Mouse (Mus musculus) ES-E14 (cell line): ENCODE results near the gene Flnc.

Experiments
- CHD2 ChIP-seq: IDR thresholded peaks from 2 replicates; pipeline ENCODE4 v1.6.1; 2014; ENCODE audit warnings: mild to moderate bottlenecking, low read depth, low read length, inconsistent platforms
- HCFC1 ChIP-seq: IDR thresholded peaks from 2 replicates; pipeline ENCODE4 v1.6.1; 2012; ENCODE audit warnings: low read length, inconsistent platforms, borderline replicate concordance; ENCODE audit not compliant: insufficient read depth
- MAFK ChIP-seq: IDR thresholded peaks from 2 replicates; pipeline ENCODE4 v1.6.1; 2014; ENCODE audit warnings: mild to moderate bottlenecking, low read depth, low read length, inconsistent platforms; ENCODE audit not compliant: insufficient read depth
- ZC3H11A ChIP-seq: IDR thresholded peaks from 2 replicates; pipeline ENCODE4 v1.6.1; 2012; ENCODE audit warnings: low read depth, mild to moderate bottlenecking, inconsistent platforms, low read length, borderline replicate concordance
- ZNF384 ChIP-seq: IDR thresholded peaks from 2 replicates; pipeline ENCODE4 v1.6.1; 2012; ENCODE audit warnings: low read depth, low read length, inconsistent platforms

- no peak for TF ChIP-seq ZNF384
- no peak for TF ChIP-seq CHD2
- no peak for TF ChIP-seq ZC3H11A
- TF ChIP-seq MAFK: no peak
- no peak for TF ChIP-seq HCFC1
Measured at GRCm38 (mm10) chr6:29397575-29397974, 35.5 kb upstream of the Flnc start.
